In genomic region chr4:136004107-136004675, GRCm38 (mm10) we compare ENCODE assay signal across 17 mouse cellular contexts.
"Had no signal": no experiment of that assay in that cellular context is flagged by ENCODE, and none has a peak within 500 bp of the region (broad histone marks: within the 10 kb centered on the region; RNA-seq: fewer than 3 reads in every experiment).

No protein-coding gene starts in this region.

- H3K9me3 ChIP-seq: limb, embryonic 12.5 days; limb, embryonic 15.5 days; megakaryocyte, embryonic 14.5 days had no signal

- ATAC-seq: liver, postnatal 0 days; lung, postnatal 0 days; midbrain, embryonic 13.5 days; midbrain, embryonic 16.5 days had no signal

- H3K4me1 ChIP-seq: limb, embryonic 12.5 days; limb, embryonic 15.5 days; midbrain, embryonic 13.5 days had no signal

- H3K27ac ChIP-seq: kidney, postnatal 0 days; limb, embryonic 12.5 days; limb, embryonic 15.5 days; liver, embryonic 14.5 days; macrophage; midbrain, embryonic 13.5 days; stomach, postnatal 0 days had no signal

- H3K27me3 ChIP-seq: limb, embryonic 12.5 days; limb, embryonic 15.5 days; megakaryocyte, embryonic 14.5 days; midbrain, embryonic 13.5 days had no signal

- H3K4me3 ChIP-seq: limb, embryonic 12.5 days; limb, embryonic 15.5 days; megakaryocyte, embryonic 14.5 days; midbrain, embryonic 13.5 days; myocyte had no signal

- DNase-seq: left cerebral cortex, postnatal 4 days; liver, postnatal 0 days; lung, embryonic 14.5 days; thymus, adult 2 months; thymus, postnatal 14 days; thymus, postnatal 4 days had no signal

- H3K9ac ChIP-seq: limb, embryonic 12.5 days; limb, embryonic 15.5 days; liver, embryonic 14.5 days; liver, postnatal 0 days; lung, embryonic 14.5 days; midbrain, embryonic 13.5 days had no signal
